Mouse (Mus musculus) natural killer cell, adult 2 months (primary cell): ENCODE measurements around the gene Camk2d.
A peak's percentile ranks its signal among the peaks of the same experiment; 100 is the strongest.

Source experiments
- DNase-seq, 2 experiments: peaks; one replicate each; pipeline ENCODE4 v3.0.0; 2022; ENCODE audit warnings: low spot score in 2 of 2

The Camk2d gene

DNA sequence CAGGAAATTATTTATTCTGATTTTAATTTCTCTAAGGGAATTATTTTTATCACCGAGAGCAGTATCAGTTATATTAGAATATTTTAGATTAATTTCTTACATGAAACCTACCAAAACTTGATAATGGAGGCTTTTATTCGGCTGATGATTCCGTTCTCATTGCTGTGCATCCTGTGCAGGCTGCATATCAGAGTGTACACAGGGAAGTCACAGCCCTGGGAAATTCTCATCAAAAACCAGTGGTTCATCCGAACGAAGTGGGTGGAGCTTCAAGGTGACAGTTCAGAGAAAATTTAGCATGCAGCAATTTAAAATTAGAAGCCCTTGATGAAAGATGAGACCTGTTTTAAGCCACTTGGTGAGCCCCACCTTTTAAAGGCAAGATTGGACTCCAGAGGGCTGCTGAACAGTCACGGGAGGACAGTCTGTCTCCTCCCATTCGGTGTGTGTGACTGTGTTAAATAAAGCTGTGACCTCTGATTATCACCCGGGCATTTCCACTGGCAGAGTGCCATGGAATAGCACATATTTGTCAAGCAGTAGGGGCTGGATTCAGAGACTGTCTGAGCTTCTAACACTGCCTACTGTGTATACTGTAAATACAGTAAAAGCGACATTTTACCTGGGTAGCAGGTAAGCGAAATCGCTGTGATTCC is 150.2 kb downstream of the Camk2d start:
- peak in 1 of 2 experiments; percentile 29 for DNase-seq

DNA sequence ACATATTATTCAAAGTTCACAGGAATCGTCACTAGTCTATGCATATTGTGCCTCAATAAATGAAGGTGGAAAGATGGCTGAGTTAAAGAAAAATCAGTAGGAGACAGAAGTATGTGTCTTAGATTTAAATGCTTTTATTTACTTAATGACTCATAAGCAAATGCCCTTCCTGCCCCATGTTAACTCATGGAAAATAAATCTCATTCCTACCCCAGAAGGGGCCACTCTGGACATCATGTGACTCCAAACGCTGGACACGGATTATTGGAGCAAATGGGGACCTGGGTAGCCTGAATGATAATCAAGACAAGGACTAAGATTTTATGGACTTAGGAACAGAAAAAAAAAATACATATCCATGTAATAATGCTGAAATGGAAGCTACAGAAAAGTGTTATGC is 151.5 kb downstream of the Camk2d start:
- no peak for DNase-seq

DNA sequence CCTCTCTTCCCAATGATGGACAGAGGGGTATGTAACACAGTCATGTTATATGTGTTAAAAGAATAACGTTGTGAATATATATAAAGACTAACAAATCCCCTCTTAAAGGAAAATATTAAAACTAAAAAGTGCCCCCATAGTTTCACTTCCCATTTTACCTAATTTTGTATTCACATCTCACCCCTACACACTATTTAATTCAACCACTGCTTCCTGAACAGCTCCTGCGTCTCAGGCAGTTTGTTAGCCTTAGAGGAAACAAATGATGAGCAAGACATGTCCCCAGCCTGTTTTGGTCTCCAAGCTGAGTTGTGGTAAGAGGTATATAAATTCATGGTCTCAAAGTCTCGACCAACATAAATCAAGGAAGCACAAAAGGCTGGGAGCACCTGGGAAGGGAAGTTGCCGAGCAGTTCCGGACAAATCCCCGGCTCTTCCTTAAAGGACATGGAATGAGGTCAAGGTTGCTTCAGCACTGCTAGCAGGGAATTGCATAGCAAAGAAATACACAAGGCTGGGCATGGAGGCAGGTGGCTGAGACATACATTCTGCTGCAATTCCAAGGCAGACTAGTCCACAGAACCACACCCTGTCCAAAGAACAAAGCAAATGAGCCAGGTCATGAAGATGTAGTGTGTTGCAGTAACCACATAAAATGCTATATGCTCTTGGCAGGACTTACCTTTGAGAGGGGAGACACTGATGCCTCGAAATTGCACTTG is 155.4 kb downstream of the Camk2d start:
- DNase-seq, result peak in 1 of 2 experiments; percentile 11

DNA sequence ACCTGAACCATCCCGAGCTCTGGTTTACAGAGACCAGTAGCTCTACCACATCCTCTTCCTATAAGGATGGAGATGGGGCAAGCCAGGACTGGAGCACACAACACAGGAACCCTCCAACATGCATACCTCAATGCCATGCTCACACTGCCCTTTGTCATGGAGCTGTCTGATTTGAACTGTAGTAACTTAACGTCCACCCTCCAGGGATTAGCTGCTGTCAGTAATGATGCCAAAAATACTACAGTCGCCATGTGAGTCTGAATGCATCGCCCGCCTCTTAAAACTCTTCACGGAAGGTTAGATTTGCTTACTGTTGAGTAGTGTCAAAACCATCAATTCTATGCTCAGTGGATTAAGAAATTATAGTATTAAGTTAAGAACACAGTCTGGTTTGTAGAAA is 156.9 kb downstream of the Camk2d start:
- DNase-seq, result no peak

DNA sequence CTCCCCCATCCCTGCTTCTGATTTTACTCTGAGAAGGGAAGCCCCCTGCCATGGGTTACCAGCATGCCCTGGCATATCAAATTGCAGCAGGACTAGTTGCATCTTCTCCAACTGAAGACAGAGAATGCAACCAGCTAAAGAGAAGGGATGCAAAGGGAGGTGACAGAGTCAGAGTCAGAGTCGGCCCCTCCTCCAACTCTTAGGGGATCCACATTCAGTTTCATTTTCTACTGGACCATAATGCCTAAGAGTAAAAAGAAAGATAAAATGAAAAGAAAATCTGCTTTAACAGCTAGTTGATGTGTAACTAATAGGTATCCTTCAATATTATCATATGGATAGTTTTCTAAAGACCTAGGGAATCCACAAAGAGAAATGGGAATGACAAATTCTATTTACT is 162.3 kb downstream of the Camk2d start:
- DNase-seq, result no peak

DNA sequence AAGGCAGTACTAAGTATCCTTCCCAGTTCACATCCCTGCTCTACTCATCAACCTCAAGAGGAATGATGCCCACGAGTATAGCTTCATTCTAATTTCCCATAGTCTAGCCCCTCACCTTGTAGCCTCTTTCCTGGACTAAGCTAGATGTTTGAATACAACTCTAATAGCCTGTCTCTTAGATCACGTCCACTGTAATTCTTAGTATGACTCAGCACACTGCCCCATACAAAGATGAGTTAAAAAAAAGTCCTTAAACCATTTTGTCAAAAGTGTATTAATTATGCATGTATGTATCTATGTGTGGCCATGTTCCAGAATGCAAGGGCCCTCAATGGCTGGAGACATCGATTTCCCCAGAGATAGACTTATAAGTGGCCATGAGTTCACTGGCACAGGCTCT is 164.5 kb downstream of the Camk2d start:
- no peak for DNase-seq

DNA sequence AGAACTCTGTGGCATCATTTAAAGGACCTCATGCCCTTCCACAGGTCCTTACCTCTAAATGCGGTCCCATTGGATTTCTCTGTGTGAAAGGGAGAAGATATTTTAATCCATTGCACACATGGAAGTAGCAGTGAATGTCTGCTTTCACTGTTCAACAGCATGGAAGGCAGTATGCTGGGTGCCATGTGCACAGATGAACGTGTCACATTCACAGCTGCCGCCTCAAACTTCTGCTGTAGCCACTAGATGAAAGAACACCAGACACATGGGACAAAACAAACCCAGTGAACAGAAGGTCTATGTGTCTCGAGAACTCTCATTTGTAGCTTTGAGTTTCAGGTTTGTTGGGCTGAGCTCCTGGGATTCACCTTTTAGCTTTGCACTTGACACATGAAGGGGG is 168.6 kb downstream of the Camk2d start:
- no peak for DNase-seq

DNA sequence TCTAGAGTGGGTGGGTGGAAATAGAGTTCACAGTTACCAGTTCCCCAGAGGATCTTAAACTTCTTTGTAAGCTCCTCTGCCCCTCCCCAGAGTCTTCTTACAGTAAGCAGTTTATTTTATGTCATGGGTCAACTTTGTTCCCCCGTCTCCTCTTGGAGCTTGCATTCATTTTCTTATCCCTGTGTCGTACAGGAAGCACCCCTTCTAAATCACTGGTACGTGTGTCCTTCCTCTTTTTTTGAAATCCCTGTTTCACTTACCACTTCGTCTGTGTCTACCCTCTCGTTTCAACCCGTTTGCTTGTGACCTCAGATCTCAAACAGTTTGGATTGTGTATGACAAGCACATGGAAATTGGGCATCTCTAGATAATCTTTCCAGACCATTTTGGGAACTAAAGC is 174.0 kb downstream of the Camk2d start:
- peak in 1 of 2 experiments; percentile 28 for DNase-seq

DNA sequence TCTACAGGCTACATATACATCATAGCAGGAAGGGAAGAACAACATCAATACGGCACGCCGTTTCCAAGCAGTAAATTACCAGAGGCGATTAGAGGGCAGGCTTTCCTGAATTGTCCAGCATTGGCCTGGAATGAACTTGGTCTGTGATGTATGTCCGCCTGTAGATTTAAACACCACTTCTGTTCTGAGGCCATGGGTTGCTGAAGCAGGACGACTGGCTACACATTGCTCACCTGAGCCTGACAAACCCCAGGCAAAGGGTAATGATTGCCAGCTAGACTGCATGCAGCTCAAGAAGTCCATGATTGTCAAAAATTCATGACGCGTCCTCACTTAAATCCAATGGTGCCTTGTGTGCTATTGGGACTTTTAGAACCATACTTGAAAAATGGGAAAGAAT is 174.9 kb downstream of the Camk2d start:
- DNase-seq, result no peak

DNA sequence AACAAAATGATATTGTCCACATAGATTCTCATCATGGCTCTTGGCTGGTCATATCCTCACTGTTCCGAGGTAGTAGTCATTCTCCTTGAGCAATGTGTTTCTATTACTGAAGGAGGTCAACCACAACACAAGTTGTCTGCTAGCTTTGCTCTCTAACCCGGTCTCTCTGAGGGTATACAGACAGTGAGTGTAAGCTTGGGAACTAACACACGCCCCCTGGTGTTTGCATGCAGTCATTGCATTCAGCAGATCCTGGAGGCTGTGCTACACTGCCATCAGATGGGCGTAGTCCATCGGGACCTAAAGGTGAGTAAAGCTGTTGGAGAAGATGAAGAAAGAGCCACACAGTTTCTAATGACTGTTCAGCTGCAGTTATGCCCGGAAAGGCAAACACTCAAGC is 175.4 kb downstream of the Camk2d start:
- peak; percentile 58 to 78 for DNase-seq

DNA sequence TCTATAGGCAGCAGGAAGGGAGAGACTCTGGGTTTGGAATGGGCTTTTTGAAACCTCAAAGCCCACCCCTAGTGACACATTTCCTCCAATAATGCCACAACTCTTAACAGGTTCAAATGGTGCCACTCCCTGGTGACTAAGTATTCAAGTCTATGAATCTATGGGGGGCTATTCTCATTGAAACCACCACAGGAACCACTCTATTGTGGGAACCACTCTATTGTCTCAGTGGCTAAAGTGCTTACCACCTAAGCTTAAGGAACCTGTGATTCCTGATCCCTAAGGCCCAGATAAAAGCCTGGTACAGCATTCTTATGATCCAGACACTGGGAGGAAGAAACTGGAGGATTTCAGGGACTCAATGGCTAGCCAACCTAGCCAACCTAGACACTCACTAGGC is 179.9 kb downstream of the Camk2d start:
- no peak for DNase-seq

DNA sequence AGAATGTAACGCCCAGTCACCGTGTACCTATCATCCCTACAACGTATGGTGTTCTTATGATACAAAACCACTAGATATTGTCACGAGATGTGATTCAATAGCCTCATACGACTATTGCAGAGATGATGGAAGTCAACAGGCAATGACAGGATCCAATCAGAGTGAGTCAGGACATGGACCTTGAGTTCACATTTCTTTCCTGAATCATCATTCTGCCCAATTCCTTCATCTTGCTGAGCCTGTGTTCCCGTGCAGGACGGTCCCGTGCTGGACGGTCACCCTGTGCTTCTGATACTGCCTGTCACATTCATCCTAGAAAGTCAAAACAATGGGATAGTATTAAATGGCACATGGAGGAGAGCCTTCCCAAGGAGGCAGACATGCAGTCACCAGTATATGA is 181.0 kb downstream of the Camk2d start:
- no peak for DNase-seq

DNA sequence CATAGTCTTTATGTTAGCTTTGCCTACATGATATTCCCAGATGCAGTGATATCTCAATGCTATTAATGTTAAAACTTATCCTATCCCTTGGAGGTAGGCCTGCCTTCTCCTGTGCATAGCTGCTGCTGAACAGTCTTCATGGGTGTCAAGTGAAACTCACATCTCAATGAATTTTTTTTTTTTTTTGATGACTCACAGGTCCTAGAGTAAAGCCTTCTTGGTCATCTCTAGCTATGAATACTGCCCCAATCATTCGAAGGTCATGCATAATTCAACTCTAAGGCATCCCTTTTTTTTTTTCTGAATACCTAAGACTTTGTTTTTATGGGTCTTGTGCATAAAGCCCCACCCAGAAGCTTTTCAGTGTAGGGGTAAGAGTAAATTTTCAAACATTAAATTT is 181.8 kb downstream of the Camk2d start:
- DNase-seq, result no peak

DNA sequence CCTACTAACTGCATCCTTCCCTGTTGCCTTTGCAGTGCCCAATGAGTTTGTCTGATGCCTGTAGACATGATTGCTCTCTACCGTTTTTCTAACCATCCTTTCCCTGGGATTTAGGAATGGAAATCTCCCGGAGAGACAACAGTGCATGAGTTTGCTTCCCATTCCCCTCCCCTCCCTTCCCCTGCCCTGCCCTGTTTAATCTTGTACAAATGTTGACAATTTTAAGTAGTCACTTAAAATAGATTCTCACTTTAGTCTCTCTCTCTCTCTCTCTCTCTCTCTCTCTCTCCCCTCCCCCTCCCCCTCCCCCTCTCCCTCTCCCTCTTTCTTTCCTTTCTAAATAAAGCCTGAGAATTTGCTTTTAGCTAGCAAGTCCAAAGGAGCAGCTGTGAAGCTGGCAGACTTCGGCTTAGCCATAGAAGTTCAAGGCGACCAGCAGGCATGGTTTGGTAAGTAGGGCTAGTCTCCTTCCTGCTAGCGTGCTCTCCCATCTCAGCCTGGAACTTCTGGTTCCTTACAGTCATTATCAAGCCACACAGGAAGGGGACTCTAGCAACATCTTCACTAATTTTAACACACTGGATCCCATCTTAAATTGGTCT is 184.0 kb downstream of the Camk2d start:
- DNase-seq, result no peak

DNA sequence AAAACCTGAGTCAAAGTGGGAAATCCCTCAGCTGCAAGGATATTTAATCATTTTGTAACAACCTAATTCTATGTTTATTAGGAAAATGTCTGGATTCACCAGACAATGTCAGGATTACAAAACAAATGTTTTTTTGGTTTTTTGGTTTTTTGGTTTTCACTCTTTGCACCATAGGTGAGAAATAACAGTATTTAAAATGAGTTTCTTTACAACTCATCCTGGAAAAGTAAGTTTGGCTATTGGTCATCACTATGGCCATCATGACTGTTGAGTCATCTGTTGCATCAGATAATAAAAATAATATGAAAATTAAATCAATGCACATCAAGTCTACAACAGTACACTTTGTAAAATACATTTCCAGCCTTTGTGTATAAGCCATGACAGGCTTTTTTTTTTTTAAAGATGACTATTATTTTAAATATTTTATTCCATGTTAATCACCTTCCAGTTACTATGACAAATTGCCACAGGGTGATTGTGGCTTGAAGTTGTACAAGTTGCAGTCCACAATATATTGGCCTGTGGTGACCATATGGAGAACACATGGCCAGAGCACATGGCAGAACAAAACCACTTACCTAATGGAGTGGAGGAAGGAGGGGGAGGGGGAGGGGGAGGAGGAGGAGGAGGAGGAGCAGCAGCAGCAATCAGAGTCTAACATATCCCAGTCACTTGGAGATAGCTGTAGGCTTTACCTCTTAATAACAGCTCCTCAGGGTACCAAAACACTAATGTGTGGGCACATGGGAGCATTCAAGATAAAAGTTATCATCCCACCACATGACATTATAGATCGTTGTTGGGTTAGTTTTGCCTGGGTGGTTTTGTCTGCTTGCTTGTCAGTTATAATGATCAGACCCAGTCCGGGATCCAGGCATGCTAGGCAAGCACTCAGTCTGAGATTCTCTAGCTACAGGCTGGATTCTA is 197.2 kb downstream of the Camk2d start:
- DNase-seq, result no peak

DNA sequence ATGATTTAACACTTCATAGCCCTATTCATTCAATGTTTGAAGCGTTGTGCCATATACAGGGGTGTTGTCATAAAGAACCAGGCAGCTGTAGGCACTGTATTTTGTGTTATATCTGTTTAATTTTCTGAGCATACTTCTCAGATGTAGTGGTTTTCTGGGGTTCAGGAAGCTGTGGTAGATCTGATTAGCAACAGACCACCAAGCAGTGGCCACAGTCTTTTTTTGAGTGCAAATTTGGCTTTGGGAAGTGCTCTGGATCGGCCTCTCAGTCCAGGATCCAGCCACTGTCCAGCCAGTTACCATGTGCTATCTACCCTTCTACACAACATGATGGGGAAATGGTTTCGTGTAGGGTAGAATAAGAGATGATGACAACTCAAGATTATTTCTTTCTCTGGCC is 199.8 kb downstream of the Camk2d start:
- no peak for DNase-seq

DNA sequence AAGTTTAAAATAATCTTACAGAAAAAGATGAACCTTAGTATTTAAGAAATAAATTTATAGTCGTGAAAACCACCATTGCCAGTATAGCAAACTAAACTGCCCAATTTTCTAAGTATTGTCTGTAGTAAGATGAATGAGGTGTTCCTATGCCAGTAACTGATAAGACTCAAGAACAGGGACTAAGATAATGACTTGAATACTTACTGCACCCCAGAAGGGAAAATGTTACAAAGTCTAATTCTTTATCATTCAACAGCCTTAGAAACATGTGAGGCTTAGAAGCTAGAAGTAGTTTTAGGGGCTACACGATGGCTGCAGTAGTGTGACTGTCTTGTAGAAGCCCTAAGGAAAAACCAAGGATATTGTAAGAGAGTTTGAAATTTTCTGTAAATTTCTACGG is 200.9 kb downstream of the Camk2d start:
- DNase-seq, result no peak

DNA sequence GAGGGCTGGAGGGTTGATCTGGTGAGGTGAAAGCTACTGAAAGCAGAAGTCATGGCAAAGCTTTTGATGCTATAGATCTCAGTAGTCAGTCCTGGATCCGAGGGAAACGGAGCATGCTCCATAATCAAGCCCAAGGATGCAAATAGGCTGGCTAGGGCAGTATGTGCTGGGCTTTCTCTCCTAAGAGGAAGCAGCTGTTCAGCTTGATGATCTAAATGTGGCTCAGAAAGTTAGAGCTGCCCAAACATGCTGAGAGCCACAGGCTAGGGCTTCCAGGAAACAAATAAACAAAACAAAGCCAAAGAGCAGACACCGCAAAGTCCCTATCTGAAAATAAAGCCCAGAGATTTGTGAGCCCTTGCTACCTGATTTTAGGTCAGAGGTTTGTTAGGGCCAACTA is 201.7 kb downstream of the Camk2d start:
- DNase-seq, result no peak

DNA sequence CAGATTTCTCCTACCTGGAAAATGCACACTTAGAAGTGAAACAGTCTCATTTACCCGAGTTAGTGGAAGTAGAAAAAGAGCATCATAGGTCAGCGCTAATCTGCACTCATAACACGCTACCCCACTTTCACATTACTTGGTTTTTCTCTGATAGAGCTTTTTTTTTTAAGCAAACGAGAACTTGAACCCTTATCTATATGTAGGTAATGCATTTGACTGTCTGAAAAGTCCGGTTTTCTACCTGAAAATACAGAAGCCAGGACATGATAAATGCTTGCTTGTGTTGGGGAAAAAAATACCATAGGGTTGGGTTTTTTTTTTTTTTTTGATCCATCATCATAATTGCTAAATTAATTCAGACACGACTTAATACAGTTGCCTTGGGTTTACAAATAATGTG is 206.9 kb downstream of the Camk2d start:
- DNase-seq, result no peak

DNA sequence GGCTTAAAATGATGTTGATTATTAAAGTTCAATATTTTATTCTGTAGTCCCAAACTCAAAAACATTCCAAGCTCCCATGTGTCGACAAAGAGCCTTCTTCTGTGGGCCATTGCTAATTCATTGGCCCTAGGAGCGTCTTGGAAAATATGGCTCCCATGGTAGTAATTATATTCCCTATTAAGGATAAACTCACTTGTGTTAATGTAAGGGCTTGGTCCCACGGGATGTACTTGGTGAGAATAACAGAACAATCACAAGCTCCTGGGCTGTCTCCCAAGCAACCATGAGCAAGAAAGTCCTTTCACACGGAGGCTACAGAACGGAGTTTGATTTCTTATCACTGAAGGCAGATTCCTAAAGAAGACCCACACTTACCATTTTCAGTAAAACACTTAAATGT is 208.9 kb downstream of the Camk2d start:
- no peak for DNase-seq

DNA sequence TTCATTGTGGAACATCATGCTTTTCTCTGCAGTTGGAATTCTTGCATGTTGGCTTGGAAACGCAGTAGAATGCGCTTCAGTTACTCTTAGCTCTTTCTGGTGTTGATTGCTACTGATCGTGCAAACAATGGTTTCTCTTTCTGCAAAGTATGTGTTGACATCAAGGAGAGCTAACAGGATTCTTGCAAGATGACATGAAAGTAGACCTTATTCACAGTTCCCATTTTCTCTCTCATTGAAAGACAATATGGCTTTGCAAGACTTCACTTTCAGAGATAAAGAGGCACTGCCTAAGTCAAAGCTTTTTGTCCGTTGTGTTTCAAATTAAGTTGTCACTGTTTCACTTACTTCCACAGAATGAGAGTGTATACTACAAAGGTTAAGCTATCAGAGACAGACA is 210.0 kb downstream of the Camk2d start:
- DNase-seq, result no peak

DNA sequence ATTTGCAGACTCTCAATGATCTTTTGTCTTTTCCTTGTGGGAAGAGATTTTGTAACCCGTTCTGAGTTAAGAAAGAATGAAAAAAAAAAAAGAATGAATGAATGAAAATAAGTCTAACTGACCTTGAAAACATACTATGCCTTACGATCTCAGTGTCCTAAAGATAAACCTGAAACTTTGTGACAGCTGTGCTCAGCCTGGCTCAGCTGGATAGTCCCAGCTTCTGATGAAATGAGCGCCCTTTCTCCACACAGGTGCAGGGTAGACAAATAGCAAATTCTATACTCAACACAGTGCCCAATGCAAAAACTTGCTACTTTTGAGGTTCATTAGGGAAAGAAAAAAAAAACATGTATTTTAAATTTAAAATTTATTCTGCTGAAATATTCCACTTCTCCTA is 213.8 kb downstream of the Camk2d start:
- no peak for DNase-seq
